Mouse (Mus musculus) heart, adult 2 months (tissue): ENCODE measurements around the gene Tbx15. TPM values are rescaled to one million over a fixed set of nuclear protein-coding genes. Genes with fewer than 3 reads are reported as not detected.

ENCODE experiments used
- DNase-seq, 2 experiments: peaks; one replicate each; pipeline ENCODE4 v3.0.0; 2021
- H3K27ac ChIP-seq: fragments of 200-600 bp; 2 replicates; pipeline ENCODE4 v1.8.1; 2022
- H3K27me3 ChIP-seq: fragments of 200-500 bp; 2 replicates; pipeline ENCODE4 v1.6.1; 2012; ENCODE audit warnings: mild to moderate bottlenecking, low read length, inconsistent platforms, mixed read lengths; ENCODE audit not compliant: control insufficient read depth, insufficient read depth
- H3K36me3 ChIP-seq: fragments of 200-500 bp; 2 replicates; pipeline ENCODE4 v1.6.1; 2012; ENCODE audit warnings: low read length, inconsistent platforms; ENCODE audit not compliant: control insufficient read depth, insufficient read depth
- H3K4me1 ChIP-seq: fragments of 200-500 bp; 2 replicates; pipeline ENCODE4 v1.6.1; 2011; ENCODE audit warnings: low read length; ENCODE audit not compliant: control insufficient read depth, insufficient read depth
- H3K4me3 ChIP-seq: fragments of 200-600 bp; 2 replicates; pipeline ENCODE4 v1.8.1; 2022
- H3K79me2 ChIP-seq: fragments of 200-500 bp; replicated peaks from 2 replicates; pipeline ENCODE4 v1.6.1; 2012; ENCODE audit warnings: mild to moderate bottlenecking, inconsistent platforms, low read length, moderate library complexity, mixed read lengths; ENCODE audit not compliant: control insufficient read depth, insufficient read depth
- H3K9ac ChIP-seq: fragments of 200-500 bp; 2 replicates; pipeline ENCODE4 v1.6.1; 2012; ENCODE audit warnings: low read depth, mild to moderate bottlenecking, control low read depth, inconsistent platforms, low read length, mixed read lengths
- CTCF ChIP-seq: fragments of 200-600 bp; IDR thresholded peaks from 2 replicates; pipeline ENCODE4 v1.8.1; 2022; ENCODE audit warnings: antibody characterized with exemption, mild to moderate bottlenecking, moderate library complexity
- EP300 ChIP-seq: fragments of 200-500 bp; IDR thresholded peaks from 2 replicates; pipeline ENCODE4 v1.6.1; 2011; ENCODE audit warnings: low read depth, low read length, control low read depth; ENCODE audit not compliant: insufficient read depth
- POLR2A ChIP-seq: fragments of 200-500 bp; IDR thresholded peaks from 2 replicates; pipeline ENCODE4 v1.6.1; 2011; ENCODE audit warnings: mild to moderate bottlenecking, low read depth, low read length, control low read depth; ENCODE audit not compliant: insufficient read depth
- WGBS: fragments of 180-500 bp; shearing (Covaris S2); methylation state at CpG from one replicate; pipeline ENCODE4 v1.1.7; 2018; 5-methylcytosine and 5-hydroxymethylcytosine counted together
- intact Hi-C: fragments of 180-260 bp; cut with DNase I; formaldehyde crosslinking; loops from one replicate; pipeline ENCODE4 v1.15.1; 2025
- polyA plus RNA-seq: library from polyadenylated mRNA; depleted of rRNA; stranded (reverse); fragments of >200 nt; gene quantifications from 2 replicates; pipeline ENCODE4 v1.2.3, GENCODE M21; 2012
- total RNA-seq, 2 experiments: library from RNA; stranded (reverse); gene quantifications; 2 replicates each; pipeline ENCODE4 v1.2.3; 2021

The Tbx15 gene
- total and polyA plus RNA-seq, 3 experiments: 0.07 to 0.29 (median 0.27) TPM

DNA sequence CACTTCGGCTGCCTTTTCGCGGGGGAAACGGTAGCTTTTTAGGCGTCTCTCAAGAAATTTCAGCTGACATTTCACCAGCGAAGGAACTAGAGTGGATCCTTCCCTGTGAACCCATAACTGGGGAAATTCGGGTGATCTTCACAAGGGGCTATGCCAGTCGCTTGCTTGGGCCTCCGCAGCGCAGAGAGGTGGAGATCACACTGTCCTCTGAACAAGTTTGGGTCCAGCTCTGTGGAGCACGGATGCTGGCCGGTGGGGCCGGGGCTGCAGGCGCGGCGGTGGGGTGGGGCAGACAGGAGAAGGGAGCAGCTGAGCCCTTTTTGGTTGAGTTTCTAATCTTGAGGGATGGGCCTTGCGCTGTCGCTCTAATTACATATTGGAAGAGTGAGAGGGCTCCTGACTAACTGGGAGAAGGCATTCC, 21.2 kb downstream of the Tbx15 start:
- H3K4me3 ChIP-seq: no peak overlapping the region
- no peaks in the 10 kb centered on the region for H3K36me3 ChIP-seq
- TF ChIP-seq CTCF (no peak), POLR2A (no peak), EP300 (no peak)
- WGBS: 8% methylated on average over 18 of the region's 18 CpGs
- H3K9ac ChIP-seq: no peak overlapping the region
- H3K27ac ChIP-seq: no peak overlapping the region
- DNase-seq: no peak
- no peaks in the 10 kb centered on the region for H3K79me2 ChIP-seq
- intact Hi-C loops: no loop called here
- peaks cover 33% of the 10 kb centered on the region for H3K27me3 ChIP-seq
- no peaks in the 10 kb centered on the region for H3K4me1 ChIP-seq

DNA sequence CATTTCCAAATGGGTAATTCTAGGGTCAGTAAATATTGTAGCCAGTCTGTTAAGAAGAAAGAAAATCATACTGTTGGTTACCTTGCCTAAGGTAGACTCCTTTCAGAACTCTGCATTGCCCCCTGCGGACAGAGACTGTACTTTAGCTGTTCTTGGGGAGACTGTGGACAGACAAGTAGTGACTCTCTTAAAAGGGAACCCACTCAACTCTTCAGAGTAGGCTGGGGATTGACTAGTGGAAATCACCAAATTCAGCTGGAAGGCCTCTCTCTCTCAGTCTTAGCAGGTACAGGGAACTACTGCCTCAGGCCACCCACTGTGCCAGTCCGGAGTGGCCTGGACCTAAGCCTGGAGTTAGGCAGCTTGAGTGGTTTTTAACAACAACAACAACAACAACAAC, 21.8 kb downstream of the Tbx15 start:
- Histone ChIP-seq H3K9ac (no peak overlapping the region), H3K4me3 (no peak overlapping the region), H3K4me1 (no peaks in the 10 kb centered on the region), H3K27me3 (peaks cover 31% of the 10 kb centered on the region), H3K27ac (no peak overlapping the region), H3K79me2 (no peaks in the 10 kb centered on the region), H3K36me3 (no peaks in the 10 kb centered on the region)
- TF ChIP-seq POLR2A (no peak), CTCF (no peak), EP300 (no peak)
- intact Hi-C loops: no loop called here
- no peak for DNase-seq
- 29% methylated on average over 2 of the region's 2 CpGs for WGBS

DNA sequence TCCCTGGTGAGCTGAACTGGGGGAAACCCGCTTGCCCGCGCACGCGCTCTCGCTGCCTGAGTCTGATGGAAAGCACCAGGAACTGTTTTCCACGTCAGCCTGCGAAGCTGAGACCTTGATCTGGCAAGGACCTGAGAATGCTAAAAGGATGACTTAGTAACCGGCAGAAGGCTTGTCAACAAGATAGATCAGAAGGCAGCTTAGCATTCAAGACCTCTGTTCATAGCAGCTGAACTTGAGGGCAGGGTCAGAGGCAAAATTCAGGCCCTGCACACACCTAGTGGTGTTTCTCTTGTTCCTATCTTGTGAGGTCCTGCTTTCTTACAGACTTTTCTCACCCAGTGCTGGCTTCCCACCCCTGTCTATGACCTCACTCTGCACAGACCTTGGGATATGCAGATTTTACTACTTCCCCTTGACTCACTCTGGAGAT, 23.3 kb downstream of the Tbx15 start:
- H3K4me1 ChIP-seq: no peaks in the 10 kb centered on the region
- WGBS: 36% methylated on average over 9 of the region's 9 CpGs
- DNase-seq: no peak
- no peak overlapping the region for H3K9ac ChIP-seq
- H3K36me3 ChIP-seq: no peaks in the 10 kb centered on the region
- H3K79me2 ChIP-seq: no peaks in the 10 kb centered on the region
- intact Hi-C loops: no loop called here
- H3K4me3 ChIP-seq: no peak overlapping the region
- TF ChIP-seq CTCF (no peak), EP300 (no peak), POLR2A (no peak)
- peaks cover 20% of the 10 kb centered on the region for H3K27me3 ChIP-seq
- no peak overlapping the region for H3K27ac ChIP-seq

DNA sequence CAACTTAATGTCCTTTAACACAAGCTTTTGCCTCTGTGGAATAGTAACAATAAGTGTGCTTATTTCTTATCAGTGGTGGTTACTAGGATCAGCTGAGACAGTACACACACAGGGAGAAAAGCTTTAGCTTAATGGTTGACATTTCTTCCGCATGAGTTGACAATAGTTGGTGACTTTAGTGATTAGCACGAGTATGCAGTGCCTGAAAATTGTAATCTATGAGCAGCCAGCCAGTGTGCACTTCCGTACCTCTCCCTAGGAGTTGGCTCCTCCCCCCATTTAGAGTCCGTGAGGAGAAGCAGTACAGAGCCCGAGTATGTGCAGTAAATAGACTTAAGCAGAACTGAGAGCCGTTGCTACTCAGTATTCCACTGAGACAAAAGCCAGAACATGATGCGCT, 24.5 kb downstream of the Tbx15 start:
- no peak for TF ChIP-seq CTCF
- TF ChIP-seq EP300: no peak
- no peak for TF ChIP-seq POLR2A
- Histone ChIP-seq H3K27me3 (peaks cover 20% of the 10 kb centered on the region), H3K9ac (no peak overlapping the region), H3K4me1 (no peaks in the 10 kb centered on the region), H3K27ac (no peak overlapping the region), H3K79me2 (no peaks in the 10 kb centered on the region), H3K4me3 (no peak overlapping the region), H3K36me3 (no peaks in the 10 kb centered on the region)
- DNase-seq: no peak
- WGBS: 31% methylated on average over 7 of the region's 7 CpGs
- intact Hi-C loops: no loop called here

DNA sequence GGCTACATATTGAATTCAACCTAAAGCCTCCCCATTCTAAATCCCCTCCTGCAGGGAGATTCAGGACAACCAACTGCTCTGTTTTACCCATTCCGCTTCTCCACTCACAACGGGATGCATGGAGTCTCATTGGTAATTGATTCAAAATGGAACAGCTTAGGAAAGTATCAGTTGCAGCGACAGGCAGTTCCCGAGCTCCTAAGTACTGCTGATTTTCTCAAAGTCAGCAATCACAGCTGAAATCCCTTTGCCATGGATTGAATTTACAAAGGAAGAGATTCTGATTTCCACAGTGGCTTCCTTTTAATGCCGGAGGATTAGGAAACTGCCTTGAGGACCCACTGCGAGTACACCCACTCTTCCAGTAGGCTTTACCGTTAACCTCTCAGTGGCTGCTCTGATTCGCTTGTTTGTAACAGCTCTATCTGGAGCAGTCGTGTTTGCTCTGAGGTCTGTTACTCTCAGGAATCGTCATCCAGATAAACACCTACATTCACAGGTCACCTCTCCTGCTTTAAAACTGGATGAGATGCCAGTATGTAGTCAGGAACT, 26.6 kb downstream of the Tbx15 start:
- Histone ChIP-seq H3K4me1 (no peaks in the 10 kb centered on the region), H3K27me3 (peaks cover 13% of the 10 kb centered on the region), H3K79me2 (no peaks in the 10 kb centered on the region), H3K4me3 (no peak overlapping the region), H3K36me3 (no peaks in the 10 kb centered on the region), H3K27ac (no peak overlapping the region), H3K9ac (no peak overlapping the region)
- 50% methylated on average over 10 of the region's 10 CpGs for WGBS
- TF ChIP-seq EP300 (no peak), POLR2A (no peak), CTCF (no peak)
- DNase-seq: no peak
- intact Hi-C loops: no loop called here

DNA sequence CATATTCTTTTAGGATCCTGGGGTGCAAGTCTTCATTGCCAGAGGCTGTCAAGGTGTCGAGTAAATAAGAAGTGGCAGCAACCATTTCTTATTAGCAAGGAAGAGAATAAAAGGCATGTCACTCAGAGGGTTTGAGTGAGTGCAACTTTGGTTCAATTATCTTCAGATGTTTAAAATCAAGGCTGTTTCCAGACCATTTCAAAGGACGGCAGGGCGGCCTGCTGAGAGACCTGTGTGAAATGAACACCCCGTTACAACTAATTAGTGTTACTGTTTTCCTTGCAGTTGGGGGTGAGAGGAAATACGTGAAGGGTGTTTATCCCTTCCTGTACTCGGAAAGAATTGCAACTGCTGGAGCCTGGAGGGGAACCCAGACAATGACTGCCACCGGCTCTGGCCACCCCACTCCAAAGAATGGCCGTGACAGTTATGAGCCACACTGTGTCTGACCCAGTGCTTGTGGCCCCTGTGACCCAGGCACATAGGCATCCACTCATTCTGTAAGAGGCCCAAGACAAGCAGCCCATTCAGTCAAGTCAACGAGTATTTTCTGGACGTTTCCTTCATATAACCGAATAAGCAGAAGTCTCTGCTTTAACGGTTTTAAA, 37.9 kb downstream of the Tbx15 start:
- no peak overlapping the region for H3K4me3 ChIP-seq
- no peaks in the 10 kb centered on the region for H3K79me2 ChIP-seq
- no peak overlapping the region for H3K9ac ChIP-seq
- no peak for DNase-seq
- no peaks in the 10 kb centered on the region for H3K4me1 ChIP-seq
- TF ChIP-seq POLR2A (no peak), EP300 (no peak), CTCF (no peak)
- H3K36me3 ChIP-seq: no peaks in the 10 kb centered on the region
- intact Hi-C loops: no loop called here
- no peak overlapping the region for H3K27ac ChIP-seq
- WGBS: 53% methylated on average over 12 of the region's 12 CpGs
- no peaks in the 10 kb centered on the region for H3K27me3 ChIP-seq
